ENCODE assay signal across 8 mouse cellular contexts in the genomic region with DNA sequence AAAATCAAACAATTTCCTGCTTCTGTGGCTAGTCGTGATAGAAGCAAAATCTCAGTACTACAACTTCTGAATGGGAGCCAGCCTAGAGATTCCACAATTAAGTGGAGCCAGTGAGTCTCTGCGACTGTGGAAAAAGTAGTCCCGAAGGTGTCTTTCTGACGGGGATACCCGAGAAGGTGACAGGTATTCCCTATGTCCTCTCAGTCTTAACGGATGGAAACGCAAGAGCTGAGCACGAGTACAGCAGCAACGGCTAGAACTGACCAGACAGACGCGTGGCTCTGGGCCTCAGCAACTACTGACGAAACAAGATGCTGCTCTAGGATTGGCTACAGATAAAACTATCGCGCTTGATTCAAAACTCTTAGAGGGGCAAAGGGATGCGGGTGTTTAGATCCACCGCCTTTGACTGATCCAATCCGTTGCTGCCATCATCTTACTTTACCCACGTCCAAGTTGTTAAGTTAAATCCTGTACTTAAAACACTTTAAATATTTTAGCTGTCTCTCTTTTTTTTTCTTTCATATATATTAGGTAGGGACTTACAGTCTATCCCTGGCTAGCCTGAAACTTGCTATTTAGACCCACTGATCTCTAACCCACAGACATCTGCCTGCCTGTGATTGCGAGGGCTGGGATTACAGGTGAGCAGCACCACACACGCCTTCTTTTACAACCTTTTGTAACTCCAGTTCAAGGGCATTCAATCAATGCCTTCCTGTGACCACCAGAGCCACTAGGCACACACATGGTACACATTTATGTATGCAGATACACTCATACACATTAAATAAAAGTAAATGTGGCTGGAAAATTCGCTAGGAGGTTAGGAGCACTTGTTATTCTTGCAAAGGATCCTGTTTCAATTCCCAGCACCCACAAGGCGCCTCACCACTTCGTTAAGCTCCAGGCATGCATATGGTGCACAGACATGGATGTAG. TPM values are rescaled to one million over a fixed set of nuclear protein-coding genes. Genes with fewer than 3 reads are reported as not detected.
A peak's percentile ranks its signal among the peaks of the same experiment; 100 is the strongest.
DNase-seq lines count a peak whose midpoint lies in the region; ATAC-seq lines count a peak whose summit lies in the region.

A gene (minus strand): TSS at position 220 of the 941 bp plus-strand sequence.

- peak; percentile 90 for DNase-seq in CD4-positive, CD25-positive, alpha-beta regulatory T cell, adult 2 months (ENCODE audit: low read depth, low spot score)
- peak; percentile 77 for DNase-seq in brain, embryonic 18.5 days (ENCODE audit: low read depth, low spot score)
- peak; percentile 86 for DNase-seq in kidney, postnatal 10 days
- DNase-seq in natural killer cell, adult 2 months (ENCODE audit: low spot score in 2 of 2) = peak; percentile 89 to 90

- H3K4me2 ChIP-seq in heart, embryonic 13.5 days = peak within 1 kb of the TSS; percentile 85
- peak within 1 kb of the TSS; percentile 86 for H3K4me2 ChIP-seq in liver, embryonic 12.5 days
- peak within 1 kb of the TSS; percentile 67 for H3K4me2 ChIP-seq in stomach, embryonic 15.5 days

- no peaks in the 10 kb centered on the region for H3K27me3 ChIP-seq in heart, embryonic 13.5 days (replicated peaks)
- H3K27me3 ChIP-seq in liver, embryonic 12.5 days (replicated peaks) = no peaks in the 10 kb centered on the region
- no peaks in the 10 kb centered on the region for H3K27me3 ChIP-seq in stomach, embryonic 15.5 days (replicated peaks)

- H3K36me3 ChIP-seq in heart, embryonic 13.5 days = peaks cover 26% of the 10 kb centered on the region
- peaks cover 24% of the 10 kb centered on the region for H3K36me3 ChIP-seq in liver, embryonic 12.5 days
- 0 out of 2 replicates have a peak, but pooled peaks cover under 1% of the 10 kb centered on the region for H3K36me3 ChIP-seq in stomach, embryonic 15.5 days

- peaks cover 23% of the 10 kb centered on the region for H3K4me1 ChIP-seq in heart, embryonic 13.5 days
- peaks cover 24% of the 10 kb centered on the region for H3K4me1 ChIP-seq in liver, embryonic 12.5 days
- peaks cover 16% of the 10 kb centered on the region for H3K4me1 ChIP-seq in stomach, embryonic 15.5 days

- H3K9me3 ChIP-seq in heart, embryonic 13.5 days = no peaks in the 10 kb centered on the region
- H3K9me3 ChIP-seq in liver, embryonic 12.5 days (replicated peaks) = no peaks in the 10 kb centered on the region
- H3K9me3 ChIP-seq in stomach, embryonic 15.5 days = no peaks in the 10 kb centered on the region

- H3K27ac ChIP-seq in heart, embryonic 13.5 days (replicated peaks) = peak within 1 kb of the TSS; percentile 96
- H3K27ac ChIP-seq in liver, embryonic 12.5 days = peak within 1 kb of the TSS; percentile 96
- H3K27ac ChIP-seq in stomach, embryonic 15.5 days = peak within 1 kb of the TSS; percentile 96

- peak within 1 kb of the TSS; percentile 98 for H3K4me3 ChIP-seq in heart, embryonic 13.5 days
- H3K4me3 ChIP-seq in liver, embryonic 12.5 days = peak within 1 kb of the TSS; percentile 100
- peak within 1 kb of the TSS; percentile 97 for H3K4me3 ChIP-seq in stomach, embryonic 15.5 days (replicated peaks)

- WGBS in heart, embryonic 13.5 days = 8% methylated on average over 23 of the region's 23 CpGs
- 7% methylated on average over 23 of the region's 23 CpGs for WGBS in liver, embryonic 12.5 days (ENCODE audit: insufficient replicate concordance)
- 7% methylated on average over 23 of the region's 23 CpGs for WGBS in stomach, embryonic 15.5 days

- H3K9ac ChIP-seq in heart, embryonic 13.5 days = peak within 1 kb of the TSS; percentile 90
- H3K9ac ChIP-seq in liver, embryonic 12.5 days = peak within 1 kb of the TSS; percentile 91
- H3K9ac ChIP-seq in stomach, embryonic 15.5 days = peak within 1 kb of the TSS; percentile 94

- ATAC-seq in erythroid progenitor cell, adult 5-6 weeks (replicated peaks; ENCODE audit: low FRiP score, poor library complexity, severe bottlenecking) = peak; percentile 62
- peak; percentile 78 for ATAC-seq in heart, embryonic 13.5 days (ENCODE audit: extremely low read depth, insufficient number of reproducible peaks, low FRiP score, low TSS enrichment)
- ATAC-seq in liver, embryonic 12.5 days = peak; percentile 77
- ATAC-seq in stomach, embryonic 15.5 days (ENCODE audit: insufficient read depth, low FRiP score, low read depth) = peak; percentile 91

RNA-seq across cellular contexts. Expression of the gene that starts here (rescaled TPM):
- total RNA-seq in erythroid progenitor cell, adult 5-6 weeks (2015; ENCODE audit: low replicate concordance) = 75.5 and 103 TPM in 2 replicates
- total RNA-seq in erythroid progenitor cell, adult 5-6 weeks (2017; ENCODE audit: low replicate concordance) = 126 and 154 TPM in 2 replicates
- 87.3 and 87.4 TPM in 2 replicates for polyA plus RNA-seq in heart, embryonic 13.5 days (2015; fragmentation: Nextera tagmentation; extraction: Ambion mirVana)
- 95.8 and 97.3 TPM in 2 replicates for polyA plus RNA-seq in liver, embryonic 12.5 days (2016; fragmentation: Nextera tagmentation; extraction: Ambion mirVana)
- polyA plus RNA-seq in stomach, embryonic 15.5 days (2015; fragmentation: Nextera tagmentation; extraction: Ambion mirVana) = 103 and 118 TPM in 2 replicates

Comparison
In these comparisons a context has a peak if more than half of its experiments do, and no peak if none do; other contexts are left out.
1. Peak in every context shown above with its lines: DNase-seq, ATAC-seq, H3K4me3 ChIP-seq and H3K27ac ChIP-seq.